Mouse (Mus musculus): ENCODE data around the gene Angptl8.
A peak's percentile ranks its signal among the peaks of the same experiment; 100 is the strongest.
"Not testable (repeated sequence)": the region's sequence is repeated elsewhere in the genome, so short reads cannot be mapped to it uniquely, and the experiment has no call there.

The Angptl8 gene

GRCm38 (mm10) chr9:21852128-21853091 is 17.1 kb downstream of the Angptl8 start, which contains the start of gene Dock6:
Gene Dock6, minus strand, starts transcription at chr9:21852635.
- DNase-seq = peak; percentile 87

GRCm38 (mm10) chr9:21853961-21854360 is 18.7 kb downstream of the Angptl8 start:
- DNase-seq = no peak

- no peak for DNase-seq
Measured at GRCm38 (mm10) chr9:21854894-21855293, 19.6 kb downstream of the Angptl8 start.

GRCm38 (mm10) chr9:21857501-21857900 is 22.2 kb downstream of the Angptl8 start:
- no peak for DNase-seq

- peak; percentile 17 for DNase-seq
Measured at GRCm38 (mm10) chr9:21858084-21858483, 22.8 kb downstream of the Angptl8 start.

- DNase-seq = no peak
Measured at GRCm38 (mm10) chr9:21859606-21860005, 24.3 kb downstream of the Angptl8 start.

DNA sequence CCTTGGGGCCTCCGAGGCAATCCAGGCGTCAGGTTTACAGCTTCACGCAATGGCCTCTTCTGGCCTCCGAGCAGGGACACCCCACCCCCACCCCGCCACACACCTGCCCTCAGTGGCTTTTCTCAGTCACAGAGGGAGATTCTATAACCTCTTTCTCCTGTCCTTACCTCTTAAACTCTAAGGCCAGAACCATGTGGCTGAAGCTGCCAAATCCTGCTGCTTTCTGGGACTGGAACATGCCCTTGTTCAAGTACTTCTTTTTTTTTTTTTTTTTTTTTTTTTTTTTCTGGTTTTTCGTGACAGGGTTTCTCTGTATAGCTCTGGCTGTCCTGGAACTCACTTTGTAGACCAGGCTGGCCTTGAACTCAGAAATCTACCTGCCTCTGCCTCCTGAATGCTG is 25.0 kb downstream of the Angptl8 start:
- not testable (repeated sequence) for DNase-seq

GRCm38 (mm10) chr9:21862181-21862580 is 26.9 kb downstream of the Angptl8 start:
- DNase-seq = no peak

GRCm38 (mm10) chr9:21865673-21866398 is 30.5 kb downstream of the Angptl8 start:
- DNase-seq = no peak

- no peak for DNase-seq
Measured at GRCm38 (mm10) chr9:21866641-21867040, 31.3 kb downstream of the Angptl8 start.

DNA sequence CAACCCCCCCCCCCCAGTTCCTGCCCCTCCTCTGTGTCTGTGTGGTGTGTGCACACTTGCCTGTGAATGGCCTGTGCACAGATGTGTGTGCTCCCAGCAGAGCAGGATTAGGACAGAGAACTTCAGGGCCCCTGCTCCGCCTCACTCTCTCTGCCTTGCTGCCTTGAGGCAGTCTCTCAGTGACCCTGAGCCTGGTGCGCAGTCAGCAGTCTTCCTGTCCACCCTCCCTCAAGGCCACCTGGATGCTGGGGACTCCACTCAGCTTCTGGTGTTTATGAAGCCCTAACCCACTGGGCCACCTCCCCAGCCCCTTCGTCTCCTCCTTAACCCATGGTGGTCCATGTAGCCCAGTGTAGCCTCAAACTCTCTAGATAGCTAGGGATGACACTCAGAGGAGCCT is 32.4 kb downstream of the Angptl8 start:
- no peak for DNase-seq

- peak; percentile 37 for DNase-seq
Measured at GRCm38 (mm10) chr9:21869290-21869689, 34.0 kb downstream of the Angptl8 start.

DNA sequence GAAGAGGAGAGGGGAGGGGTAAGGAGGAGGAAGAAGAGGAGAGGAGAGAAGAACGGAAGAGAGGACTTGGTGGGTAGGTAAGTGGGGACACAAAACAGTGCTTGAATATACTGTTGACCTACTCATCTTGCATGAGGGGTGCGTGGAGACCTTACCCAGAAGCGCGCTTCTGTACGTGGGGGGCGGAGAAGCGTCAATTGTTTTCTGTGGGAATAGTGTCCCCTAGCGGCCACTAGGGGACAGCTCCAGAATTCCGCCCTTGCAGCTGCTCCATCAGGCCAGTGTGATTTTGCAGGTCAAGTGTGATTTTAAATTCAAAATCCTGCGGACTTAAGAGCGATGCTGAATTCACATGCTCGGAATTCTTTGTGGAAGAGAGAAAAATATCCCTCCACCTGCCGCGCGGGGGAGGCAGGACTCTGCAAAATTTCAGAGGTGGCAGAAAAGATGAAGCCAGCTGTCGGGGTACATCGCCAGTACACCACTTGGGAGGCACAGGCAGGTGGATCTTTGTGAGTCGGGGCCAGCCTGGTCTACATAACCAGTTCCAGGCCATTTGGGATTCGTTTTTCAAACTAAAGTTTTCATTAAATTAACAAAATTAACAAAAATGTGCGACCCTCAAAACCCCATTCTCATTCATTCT is 35.7 kb downstream of the Angptl8 start:
- DNase-seq = peak; percentile 36

DNA sequence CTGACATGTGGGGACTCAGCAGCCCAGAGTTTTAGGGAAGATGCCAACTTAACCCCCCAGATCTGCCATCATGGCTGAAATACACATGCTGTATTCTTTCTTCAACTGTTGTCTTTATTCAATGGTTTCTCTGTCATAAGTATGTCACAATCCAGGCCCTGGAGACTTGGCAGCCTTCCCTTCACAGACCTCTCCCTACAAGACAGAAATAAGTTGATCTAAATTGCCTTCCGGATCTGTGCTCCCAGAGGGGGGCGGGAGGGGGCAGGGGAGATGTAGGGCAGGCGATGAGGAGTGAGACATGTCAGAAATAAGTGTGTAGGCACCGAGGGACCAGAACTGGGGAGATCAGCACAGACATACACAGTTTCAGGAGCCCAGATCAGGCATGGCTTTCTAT is 36.9 kb downstream of the Angptl8 start:
- no peak for DNase-seq

- DNase-seq = no peak
Measured at GRCm38 (mm10) chr9:21876601-21877000, 41.3 kb downstream of the Angptl8 start.

Measured in liver (tissue).